Mouse (Mus musculus) lung, adult 2 months (tissue): ENCODE results near the gene Vmn2r80.
"Not testable (repeated sequence)": the region's sequence is repeated elsewhere in the genome, so short reads cannot be mapped to it uniquely, and the experiment has no call there.

Source experiments
- CTCF ChIP-seq: fragments of 200-500 bp; IDR thresholded peaks from 2 replicates; pipeline ENCODE4 v1.5.1; 2011; ENCODE audit warnings: mild to moderate bottlenecking, low read length, control low read depth; ENCODE audit not compliant: insufficient read depth
- POLR2A ChIP-seq: fragments of 200-500 bp; IDR thresholded peaks from 2 replicates; pipeline ENCODE4 v1.6.1; 2011; ENCODE audit warnings: low read depth, mild to moderate bottlenecking, control low read depth, low read length, borderline replicate concordance; ENCODE audit errors: extremely low read depth

- TF ChIP-seq CTCF, POLR2A: not testable (repeated sequence)
Measured at GRCm38 (mm10) chr10:79148469-79148868, at the start of gene Vmn2r80.
